In the genomic region with DNA sequence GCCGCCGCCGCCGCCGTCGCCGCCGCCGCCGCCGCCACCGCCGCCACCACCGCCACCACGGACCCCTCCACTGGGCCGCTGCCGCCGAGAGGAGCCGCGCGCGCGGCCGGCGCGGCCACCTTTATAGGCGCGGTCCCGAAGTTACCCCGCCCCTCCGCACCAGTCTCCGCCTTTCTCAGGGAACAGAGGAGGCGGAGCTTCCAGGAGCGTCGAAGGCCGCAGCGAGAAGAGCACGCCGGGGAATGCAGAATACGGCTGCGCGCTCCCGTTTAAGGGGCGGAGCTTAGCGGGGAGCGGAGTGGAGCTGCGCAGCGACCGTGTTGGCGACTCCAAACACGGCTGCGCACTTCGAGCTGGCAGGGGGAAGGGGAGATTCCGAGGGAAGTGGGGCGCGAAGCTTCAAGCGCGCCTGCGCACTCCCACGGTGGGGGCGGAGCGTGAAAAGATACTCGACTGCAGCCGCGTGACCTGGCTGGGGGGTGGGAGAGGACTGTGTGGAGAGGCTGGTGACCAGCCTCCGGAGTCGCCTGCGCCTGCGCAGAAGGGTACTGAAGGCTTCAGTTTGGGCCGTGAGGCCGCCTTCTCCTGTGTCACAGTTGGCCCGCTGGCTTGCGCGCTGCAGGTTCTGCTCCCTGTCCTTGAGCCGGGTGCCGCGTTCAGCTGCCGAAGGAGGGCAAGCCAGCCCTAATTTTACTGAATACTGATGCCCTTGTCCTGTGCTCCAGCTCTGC, we compare ENCODE assay signal across 1 mouse cellular context.
TF ChIP-seq lines count a peak whose summit lies in the region.

No protein-coding gene starts in this region.

TF ChIP-seq in ES-E14, 5 proteins besides CTCF, POLR2A, EP300 and RAD21:
- peak; percentile 38; the same call in 1 of the 2 replicates for TF ChIP-seq HCFC1 (IDR thresholded peaks at IDR 0.05; ENCODE audit: borderline replicate concordance, insufficient read depth, low read length)
- no peak for TF ChIP-seq ZNF384 (IDR thresholded peaks at IDR 0.05; ENCODE audit: low read depth, low read length)
- no peak for TF ChIP-seq CHD2 (IDR thresholded peaks at IDR 0.05; ENCODE audit: low read depth, low read length)
- TF ChIP-seq ZC3H11A (IDR thresholded peaks at IDR 0.05; ENCODE audit: borderline replicate concordance, low read depth, low read length), result no peak
- TF ChIP-seq MAFK (IDR thresholded peaks at IDR 0.05; ENCODE audit: insufficient read depth, low read depth, low read length), result no peak
